Mouse (Mus musculus) embryonic facial prominence, embryonic 13.5 days (tissue): ENCODE data around the gene Slc34a3. TPM values are rescaled to one million over a fixed set of nuclear protein-coding genes. Genes with fewer than 3 reads are reported as not detected.

Experiments used
- ATAC-seq: fragments of 200-750 bp; cut with Nextera tagmentation; 2 replicates; pipeline ENCODE4 v1.8.0; 2017; ENCODE audit warnings: low read depth; ENCODE audit not compliant: insufficient number of reproducible peaks, insufficient read depth, low FRiP score, low TSS enrichment
- H3K27ac ChIP-seq: fragments of 300-500 bp; sonication (generic); 2 replicates; pipeline ENCODE4 v1.5.1; 2015; ENCODE audit warnings: moderate library complexity, mild to moderate bottlenecking, inconsistent platforms
- H3K27me3 ChIP-seq: fragments of 300-500 bp; sonication (generic); 2 replicates; pipeline ENCODE4 v1.6.1; 2015; ENCODE audit warnings: mild to moderate bottlenecking, inconsistent platforms
- H3K36me3 ChIP-seq: fragments of 300-500 bp; sonication (generic); 2 replicates; pipeline ENCODE4 v1.6.1; 2015; ENCODE audit warnings: mild to moderate bottlenecking, inconsistent platforms
- H3K4me1 ChIP-seq: fragments of 300-500 bp; sonication (generic); 2 replicates; pipeline ENCODE4 v1.6.1; 2015; ENCODE audit warnings: inconsistent platforms
- H3K4me2 ChIP-seq: fragments of 300-500 bp; sonication (generic); 2 replicates; pipeline ENCODE4 v1.6.1; 2015; ENCODE audit warnings: moderate library complexity, mild to moderate bottlenecking, inconsistent platforms
- H3K4me3 ChIP-seq: fragments of 300-500 bp; sonication (generic); 2 replicates; pipeline ENCODE4 v1.5.1; 2015; ENCODE audit warnings: mild to moderate bottlenecking, inconsistent platforms
- H3K9ac ChIP-seq: fragments of 300-500 bp; sonication (generic); 2 replicates; pipeline ENCODE4 v1.6.1; 2015; ENCODE audit warnings: mild to moderate bottlenecking, inconsistent platforms
- H3K9me3 ChIP-seq: fragments of 300-500 bp; sonication (generic); 2 replicates; pipeline ENCODE4 v1.6.1; 2016; ENCODE audit warnings: inconsistent platforms
- WGBS: fragments of 180-500 bp; shearing (Covaris S2); methylation state at CpG from one replicate; pipeline ENCODE4 v1.1.7; 2015; ENCODE audit warnings: mixed read lengths; 5-methylcytosine and 5-hydroxymethylcytosine counted together
- polyA plus RNA-seq: library from polyadenylated mRNA; unstranded; fragments of >200 nt; fragmentation: Nextera tagmentation; extraction: Ambion mirVana; gene quantifications from 2 replicates; pipeline ENCODE4 v1.2.1, GENCODE M21; 2015

Gene Slc34a3
- polyA plus RNA-seq, 1 experiment from 2014 or later = not detected

DNA sequence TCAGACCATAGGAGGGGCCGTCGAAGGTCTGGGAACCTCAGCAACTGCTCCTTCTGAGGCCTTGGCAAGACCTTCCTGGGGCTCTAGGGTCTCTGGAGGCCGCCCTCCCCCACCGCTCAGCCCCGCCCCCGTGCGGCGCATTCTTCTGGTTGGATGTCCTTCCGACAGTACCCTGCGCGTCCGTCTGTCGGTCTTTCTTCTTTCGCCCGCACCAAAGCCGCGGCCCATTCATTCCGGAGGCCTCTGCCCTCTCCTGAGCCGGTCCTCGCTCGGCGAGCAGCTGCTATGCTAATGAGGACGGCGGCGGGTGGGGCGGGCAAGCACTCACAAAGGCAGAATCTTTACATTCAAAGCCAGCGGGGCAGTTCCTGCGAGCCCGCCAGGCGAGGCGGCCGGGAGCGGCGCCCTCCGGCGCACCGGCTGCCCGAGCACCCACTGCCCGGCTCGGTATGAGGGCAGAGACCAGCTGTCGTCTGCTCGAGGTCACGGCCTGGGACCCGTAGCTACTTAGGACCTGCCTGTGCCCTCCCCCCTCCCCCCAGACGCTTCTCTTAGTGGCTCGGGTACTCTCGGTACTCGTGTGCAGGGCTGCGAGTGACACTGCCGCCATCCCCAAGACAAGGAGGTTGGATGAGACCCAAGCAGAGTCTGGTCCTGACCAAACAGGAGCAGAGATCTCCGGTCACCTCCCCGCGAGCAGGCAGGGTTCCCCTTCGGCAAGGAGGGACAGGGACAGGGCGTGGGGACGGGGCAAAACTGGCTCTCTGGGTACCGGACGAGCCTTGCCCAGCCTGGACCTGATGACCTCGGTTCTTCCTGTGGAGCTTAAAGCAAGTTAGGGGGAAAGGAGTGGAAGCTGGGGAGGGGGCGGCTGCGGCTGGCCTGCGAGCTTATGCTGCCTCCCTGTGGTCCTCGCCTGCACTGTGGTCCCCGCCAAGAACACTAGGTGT, 48.3 kb downstream of the Slc34a3 start:
- Histone ChIP-seq H3K4me2 (peak overlapping the region; percentile 89), H3K9ac (peak overlapping the region; percentile 77), H3K4me3 (peak overlapping the region; percentile 54), H3K9me3 (no peaks in the 10 kb centered on the region), H3K4me1 (peaks cover 17% of the 10 kb centered on the region), H3K27ac (peak overlapping the region; percentile 65), H3K27me3 (peaks cover 61% of the 10 kb centered on the region), H3K36me3 (no peaks in the 10 kb centered on the region)
- under 1% methylated on average over 61 of the region's 64 CpGs for WGBS
- ATAC-seq = peak; percentile 39; the same call in 1 of the 2 replicates

- H3K9ac ChIP-seq = no peak overlapping the region
- H3K4me3 ChIP-seq = no peak overlapping the region
- peaks cover 23% of the 10 kb centered on the region for H3K4me1 ChIP-seq
- H3K9me3 ChIP-seq = no peaks in the 10 kb centered on the region
- WGBS = 92% methylated on average over 7 of the region's 7 CpGs
- H3K27ac ChIP-seq = no peak overlapping the region
- no peak for ATAC-seq
- no peaks in the 10 kb centered on the region for H3K36me3 ChIP-seq
- H3K4me2 ChIP-seq = no peak overlapping the region
- H3K27me3 ChIP-seq = peaks cover 75% of the 10 kb centered on the region
Observed at GRCm38 (mm10) chr2:25184496-25184895, 49.7 kb downstream of the Slc34a3 start.

GRCm38 (mm10) chr2:25183336-25183735, 50.8 kb downstream of the Slc34a3 start:
- Histone ChIP-seq H3K4me3 (no peak overlapping the region), H3K27me3 (peaks cover 87% of the 10 kb centered on the region), H3K4me1 (peaks cover 29% of the 10 kb centered on the region), H3K9ac (no peak overlapping the region), H3K27ac (no peak overlapping the region), H3K36me3 (no peaks in the 10 kb centered on the region), H3K4me2 (peak overlapping the region; percentile 87; the same call in 1 of the 2 replicates), H3K9me3 (no peaks in the 10 kb centered on the region)
- 59% methylated on average over 2 of the region's 2 CpGs for WGBS
- ATAC-seq = no peak

- H3K9me3 ChIP-seq = no peaks in the 10 kb centered on the region
- peak overlapping the region; percentile 87 for H3K4me2 ChIP-seq
- peak overlapping the region; percentile 58 for H3K4me3 ChIP-seq
- H3K27ac ChIP-seq = no peak overlapping the region
- peaks cover 94% of the 10 kb centered on the region for H3K27me3 ChIP-seq
- ATAC-seq = no peak
- peaks cover 36% of the 10 kb centered on the region for H3K4me1 ChIP-seq
- H3K9ac ChIP-seq = peak overlapping the region; percentile 51; the same call in 1 of the 2 replicates
- no peaks in the 10 kb centered on the region for H3K36me3 ChIP-seq
- 28% methylated on average over 6 of the region's 6 CpGs for WGBS
Observed at GRCm38 (mm10) chr2:25182664-25183063, 51.5 kb downstream of the Slc34a3 start.

DNA sequence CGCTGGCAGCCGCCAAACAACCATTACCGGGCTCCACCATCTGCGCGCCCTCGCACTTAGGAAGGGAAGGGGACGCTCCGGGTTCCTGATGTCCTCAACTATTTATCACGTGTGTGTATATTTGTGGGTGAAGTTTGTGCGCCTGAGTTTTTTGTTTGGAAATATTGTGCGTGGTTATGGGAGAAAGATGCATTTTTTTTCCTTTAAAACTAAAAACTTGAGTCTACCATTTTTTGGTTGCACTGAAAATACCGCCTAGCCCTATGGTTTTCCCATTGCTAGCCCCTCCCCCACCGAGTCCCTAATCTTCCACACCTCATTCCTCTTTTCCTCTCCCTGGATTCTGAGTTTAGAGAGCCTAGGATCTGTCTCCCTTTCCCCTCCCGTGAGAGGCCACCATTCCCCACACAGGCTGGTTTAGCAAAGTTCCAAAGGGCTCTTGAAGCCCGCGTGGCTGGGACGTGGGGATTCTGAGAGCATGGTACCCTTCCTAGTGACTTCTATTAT, 52.2 kb downstream of the Slc34a3 start:
- peak overlapping the region; percentile 58 for H3K4me3 ChIP-seq

DNA sequence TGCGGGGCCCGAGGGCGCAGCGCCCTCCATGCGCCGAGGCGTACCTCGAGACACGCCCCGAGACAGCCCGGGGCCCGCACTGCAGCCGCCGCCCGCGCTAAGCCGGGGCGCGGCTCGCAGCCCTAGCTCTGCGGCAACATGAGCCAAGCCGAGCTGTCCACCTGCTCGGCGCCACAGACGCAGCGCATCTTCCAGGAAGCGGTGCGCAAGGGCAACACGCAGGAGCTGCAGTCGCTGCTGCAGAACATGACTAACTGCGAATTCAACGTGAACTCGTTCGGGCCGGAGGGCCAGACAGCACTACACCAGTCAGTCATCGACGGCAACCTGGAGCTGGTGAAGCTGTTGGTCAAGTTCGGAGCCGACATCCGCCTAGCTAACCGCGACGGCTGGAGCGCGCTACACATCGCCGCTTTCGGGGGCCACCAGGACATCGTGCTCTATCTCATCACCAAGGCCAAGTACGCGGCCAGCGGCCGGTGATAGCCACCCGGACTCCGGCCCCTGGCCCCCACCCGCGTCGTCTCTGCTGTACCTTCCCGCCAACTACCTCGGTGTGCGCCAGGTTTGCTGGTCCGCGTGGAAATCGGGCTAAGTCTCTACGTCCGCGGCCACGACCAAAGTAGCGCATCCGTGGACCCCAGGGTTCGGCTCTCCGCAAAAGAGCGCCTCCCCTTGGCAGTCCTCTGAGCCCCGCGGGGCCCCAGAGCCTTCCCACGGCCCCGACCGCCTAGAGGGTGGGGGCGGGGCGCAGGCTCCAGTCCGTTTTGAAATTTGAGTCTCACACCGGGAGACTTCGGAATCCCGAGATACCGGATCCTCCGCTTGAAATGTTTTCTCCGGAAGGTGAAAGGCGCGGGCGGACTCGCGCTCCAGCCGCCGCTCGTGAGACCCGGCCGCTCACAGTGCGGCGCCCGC, 52.9 kb downstream of the Slc34a3 start:
- under 1% methylated on average over 98 of the region's 100 CpGs for WGBS
- Histone ChIP-seq H3K9ac (peak overlapping the region; percentile 67), H3K9me3 (no peaks in the 10 kb centered on the region), H3K27me3 (peaks cover 96% of the 10 kb centered on the region), H3K36me3 (no peaks in the 10 kb centered on the region), H3K4me3 (peak overlapping the region; percentile 58), H3K27ac (peak overlapping the region; percentile 81), H3K4me2 (peak overlapping the region; percentile 87), H3K4me1 (peaks cover 50% of the 10 kb centered on the region)
- peak; percentile 40; the same call in 1 of the 2 replicates for ATAC-seq

More for the DNA sequence above, 52.2 kb downstream of the Slc34a3 start:
- Histone ChIP-seq H3K27ac (peak overlapping the region; percentile 81), H3K9me3 (no peaks in the 10 kb centered on the region), H3K27me3 (peaks cover 96% of the 10 kb centered on the region), H3K36me3 (no peaks in the 10 kb centered on the region), H3K4me1 (peaks cover 43% of the 10 kb centered on the region), H3K4me2 (peak overlapping the region; percentile 87), H3K9ac (peak overlapping the region; percentile 67)
- no peak for ATAC-seq
- WGBS = under 1% methylated on average over 17 of the region's 17 CpGs

- Histone ChIP-seq H3K4me1 (peaks cover 49% of the 10 kb centered on the region), H3K9me3 (no peaks in the 10 kb centered on the region), H3K36me3 (no peaks in the 10 kb centered on the region), H3K9ac (peak within 1 kb of the TSS; percentile 67), H3K4me2 (peak within 1 kb of the TSS; percentile 87), H3K27ac (peak within 1 kb of the TSS; percentile 81), H3K27me3 (peaks cover 100% of the 10 kb centered on the region), H3K4me3 (peak within 1 kb of the TSS; percentile 58)
- under 1% methylated on average over 35 of the region's 35 CpGs for WGBS
- ATAC-seq = peak; percentile 68
Observed at GRCm38 (mm10) chr2:25180478-25180903, 53.7 kb downstream of the Slc34a3 start, which contains the start of gene Nrarp. Gene Nrarp (plus strand): TSS chr2:25180758.

DNA sequence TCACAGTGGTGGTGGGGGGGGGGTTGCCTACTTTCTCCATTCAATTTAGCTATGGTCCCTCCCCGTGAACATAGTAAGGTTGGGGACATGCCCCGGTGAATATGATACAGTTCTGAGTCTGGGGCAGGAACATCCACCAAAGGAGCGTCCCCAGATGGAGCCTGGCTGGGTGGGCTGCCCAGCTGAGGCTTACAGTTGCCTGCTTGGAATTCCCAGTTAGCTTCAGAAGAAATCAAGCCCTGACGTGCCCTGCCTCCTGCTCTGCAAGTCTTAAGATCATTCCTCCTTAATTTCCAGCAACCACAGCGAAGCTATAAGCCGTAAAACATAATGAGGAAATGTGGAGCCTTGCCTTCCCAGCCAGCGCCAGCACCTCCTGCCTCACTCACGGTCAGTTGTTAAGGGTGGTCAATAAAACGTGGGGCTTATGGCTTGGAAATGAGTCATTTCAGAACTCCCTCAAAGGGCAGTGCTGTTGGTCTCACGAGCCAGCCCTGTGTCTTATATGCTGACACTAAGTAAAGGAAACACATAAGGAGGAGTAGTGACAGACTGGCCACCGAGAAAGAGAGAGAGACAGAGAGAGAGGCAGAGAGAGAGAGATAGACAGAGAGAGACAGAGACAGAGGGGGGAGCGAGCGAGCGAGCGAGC, 54.5 kb downstream of the Slc34a3 start:
- peak overlapping the region; percentile 58 for H3K4me3 ChIP-seq
- 42% methylated on average over 15 of the region's 15 CpGs for WGBS
- no peaks in the 10 kb centered on the region for H3K9me3 ChIP-seq
- peak overlapping the region; percentile 44; the same call in 1 of the 2 replicates for H3K27ac ChIP-seq
- H3K27me3 ChIP-seq = peaks cover 92% of the 10 kb centered on the region
- no peak for ATAC-seq
- H3K9ac ChIP-seq = 0 out of 2 replicates have a peak overlapping the region, but pooled peaks have one; percentile 54
- H3K36me3 ChIP-seq = no peaks in the 10 kb centered on the region
- H3K4me2 ChIP-seq = peak overlapping the region; percentile 87
- H3K4me1 ChIP-seq = peaks cover 46% of the 10 kb centered on the region
